Mouse (Mus musculus) liver, embryonic 14.5 days (tissue): ENCODE results near the gene Ccdc188. TPM values are rescaled to one million over a fixed set of nuclear protein-coding genes. Genes with fewer than 3 reads are reported as not detected.
A peak's percentile ranks its signal among the peaks of the same experiment; 100 is the strongest.

Source experiments
- ATAC-seq: fragments of 200-750 bp; cut with Nextera tagmentation; 2 replicates; pipeline ENCODE4 v1.8.0; 2017; ENCODE audit warnings: moderate number of reproducible peaks, mild to moderate bottlenecking, moderate library complexity; ENCODE audit not compliant: insufficient read depth
- DNase-seq, 3 experiments: peaks; one replicate each; pipeline ENCODE4 v3.0.0-alpha.2; 2012 to 2013; ENCODE audit warnings: low read depth in 3 of 3, low spot score in 3 of 3
- H3K27ac ChIP-seq: fragments of 300-500 bp; sonication (generic); 2 replicates; pipeline ENCODE4 v1.5.1; 2014; ENCODE audit warnings: moderate library complexity, mild to moderate bottlenecking, control low read depth, inconsistent platforms
- H3K27me3 ChIP-seq: fragments of 300-500 bp; sonication (generic); 2 replicates; pipeline ENCODE4 v1.6.1; 2014; ENCODE audit warnings: mild to moderate bottlenecking, low read length, moderate library complexity; ENCODE audit not compliant: control insufficient read depth, insufficient read depth
- H3K36me3 ChIP-seq: fragments of 300-500 bp; sonication (generic); replicated peaks from 2 replicates; pipeline ENCODE4 v1.6.1; 2014; ENCODE audit warnings: low read depth; ENCODE audit not compliant: control insufficient read depth, insufficient read depth
- H3K4me1 ChIP-seq, 2 experiments: fragments of 200-500 bp in 1 of 2; fragments of 300-500 bp in 1 of 2; sonication (generic) in 1 of 2; replicated peaks; 2 replicates each; pipeline ENCODE4 v1.6.1; 2012 to 2014; ENCODE audit warnings: antibody characterized with exemption in 1 of 2, inconsistent platforms in 1 of 2, low read length in 1 of 2; ENCODE audit not compliant: control insufficient read depth in 2 of 2, insufficient read depth in 2 of 2
- H3K4me2 ChIP-seq: fragments of 300-500 bp; sonication (generic); 2 replicates; pipeline ENCODE4 v1.6.1; 2014; ENCODE audit warnings: low read depth, mild to moderate bottlenecking, control low read depth, moderate library complexity
- H3K4me3 ChIP-seq, 2 experiments: fragments of 200-500 bp in 1 of 2; fragments of 300-500 bp in 1 of 2; sonication (generic) in 1 of 2; 2 replicates each; pipeline ENCODE4 v1.5.1; 2012 to 2014; ENCODE audit warnings: low read depth in 2 of 2, low read length in 2 of 2, mild to moderate bottlenecking in 2 of 2, control low read depth in 1 of 2, inconsistent platforms in 1 of 2, moderate library complexity in 1 of 2; ENCODE audit not compliant: insufficient read depth in 1 of 2
- H3K9ac ChIP-seq: fragments of 300-500 bp; sonication (generic); replicated peaks from 2 replicates; pipeline ENCODE4 v1.6.1; 2014; ENCODE audit warnings: mild to moderate bottlenecking, control low read depth, moderate library complexity
- H3K9me3 ChIP-seq: fragments of 300-500 bp; sonication (generic); 2 replicates; pipeline ENCODE4 v1.6.1; 2016; ENCODE audit warnings: low read length, mixed read lengths; ENCODE audit not compliant: control insufficient read depth
- CTCF ChIP-seq: IDR thresholded peaks from 2 replicates; pipeline ENCODE4 v1.5.1; 2016; ENCODE audit warnings: antibody characterized with exemption, low read depth, control low read depth
- EP300 ChIP-seq: IDR thresholded peaks from 2 replicates; pipeline ENCODE4 v1.6.1; 2016; ENCODE audit warnings: antibody characterized with exemption, low read depth
- WGBS: fragments of 180-500 bp; shearing (Covaris S2); extraction: QIAGEN DNeasy Blood & Tissue Kit; methylation state at CpG from one replicate; pipeline ENCODE4 v1.1.7; 2014; ENCODE audit not compliant: insufficient replicate concordance; 5-methylcytosine and 5-hydroxymethylcytosine counted together
- polyA plus RNA-seq, 2 experiments: library from polyadenylated mRNA; depleted of rRNA in 1 of 2; stranded (reverse) in 1 of 2; unstranded in 1 of 2; fragments of >200 nt; fragmentation: Nextera tagmentation in 1 of 2; extraction: Ambion mirVana in 1 of 2; gene quantifications; 2 replicates each; pipeline versions ENCODE4 v1.2.1 to v1.2.3; 2012 to 2014

Ccdc188 gene
- polyA plus RNA-seq, 2 experiments = not detected

- Histone ChIP-seq H3K9me3 (no peaks in the 10 kb centered on the region), H3K36me3 (peaks cover 77% of the 10 kb centered on the region), H3K4me3 (no peak overlapping the region), H3K4me2 (no peak overlapping the region), H3K9ac (no peak overlapping the region), H3K4me1 (no peaks in the 10 kb centered on the region), H3K27me3 (no peaks in the 10 kb centered on the region), H3K27ac (no peak overlapping the region)
- no peak for ATAC-seq
- WGBS = 87% methylated on average over 2 of the region's 2 CpGs
- TF ChIP-seq EP300 (no peak), CTCF (no peak)
- DNase-seq = no peak
Measured at GRCm38 (mm10) chr16:18265024-18265423, 47.3 kb downstream of the Ccdc188 start.

- no peak for TF ChIP-seq EP300
- TF ChIP-seq CTCF = peak; percentile 42
- Histone ChIP-seq H3K36me3 (peaks cover 85% of the 10 kb centered on the region), H3K4me1 (no peaks in the 10 kb centered on the region), H3K4me2 (no peak overlapping the region), H3K9ac (no peak overlapping the region), H3K9me3 (no peaks in the 10 kb centered on the region), H3K27ac (no peak overlapping the region), H3K27me3 (no peaks in the 10 kb centered on the region), H3K4me3 (no peak overlapping the region)
- ATAC-seq = no peak
- DNase-seq = no peak
- WGBS = 87% methylated on average over 5 of the region's 5 CpGs
Measured at GRCm38 (mm10) chr16:18268182-18268581, 50.5 kb downstream of the Ccdc188 start.

Other genes with a start within 250 kb of the Ccdc188 start
- 0.13 and 0.38 TPM in 2 replicates for gene Vpreb2, start 237.5 kb upstream of the Ccdc188 start, polyA plus RNA-seq (2012; rRNA removed)
- 0.66 and 0.88 TPM in 2 replicates for gene Vpreb2, start 237.5 kb upstream of the Ccdc188 start, polyA plus RNA-seq (2014; fragmentation: Nextera tagmentation; extraction: Ambion mirVana)
- 11.4 and 12.5 TPM in 2 replicates for gene Dgcr6, start 165.0 kb upstream of the Ccdc188 start, polyA plus RNA-seq (2012; rRNA removed)
- gene Dgcr6, start 165.0 kb upstream of the Ccdc188 start, polyA plus RNA-seq (2014; fragmentation: Nextera tagmentation; extraction: Ambion mirVana) = 22.1 and 22.5 TPM in 2 replicates
- gene Prodh, start 127.7 kb upstream of the Ccdc188 start, polyA plus RNA-seq (2012; rRNA removed) = 4.3 and 5.5 TPM in 2 replicates
- gene Prodh, start 127.7 kb upstream of the Ccdc188 start, polyA plus RNA-seq (2014; fragmentation: Nextera tagmentation; extraction: Ambion mirVana) = 2.6 and 3.2 TPM in 2 replicates
- gene Rtn4r, start 90.2 kb upstream of the Ccdc188 start, polyA plus RNA-seq (2012; rRNA removed) = 0.52 and 0.91 TPM in 2 replicates
- 0.32 and 0.46 TPM in 2 replicates for gene Rtn4r, start 90.2 kb upstream of the Ccdc188 start, polyA plus RNA-seq (2014; fragmentation: Nextera tagmentation; extraction: Ambion mirVana)
- gene Zdhhc8, start 17.3 kb downstream of the Ccdc188 start, polyA plus RNA-seq (2012; rRNA removed) = 2.9 and 3.9 TPM in 2 replicates
- gene Zdhhc8, start 17.3 kb downstream of the Ccdc188 start, polyA plus RNA-seq (2014; fragmentation: Nextera tagmentation; extraction: Ambion mirVana) = 0.88 and 1.2 TPM in 2 replicates
- gene Trmt2a, start 30.8 kb downstream of the Ccdc188 start, polyA plus RNA-seq (2012; rRNA removed) = 44.4 and 51.8 TPM in 2 replicates
- 46.2 and 47.9 TPM in 2 replicates for gene Trmt2a, start 30.8 kb downstream of the Ccdc188 start, polyA plus RNA-seq (2014; fragmentation: Nextera tagmentation; extraction: Ambion mirVana)
- gene Ranbp1, start 30.9 kb downstream of the Ccdc188 start, polyA plus RNA-seq (2012; rRNA removed) = 86.2 and 148 TPM in 2 replicates
- gene Ranbp1, start 30.9 kb downstream of the Ccdc188 start, polyA plus RNA-seq (2014; fragmentation: Nextera tagmentation; extraction: Ambion mirVana) = 338 and 364 TPM in 2 replicates
- gene Gm49776, start 40.4 kb downstream of the Ccdc188 start, polyA plus RNA-seq (2012; rRNA removed) = 0.18 and 0.40 TPM in 2 replicates
- gene Gm49776, start 40.4 kb downstream of the Ccdc188 start, polyA plus RNA-seq (2014; fragmentation: Nextera tagmentation; extraction: Ambion mirVana) = 1.3 and 1.9 TPM in 2 replicates
- 15.5 and 23.4 TPM in 2 replicates for gene Dgcr8, start 71.4 kb downstream of the Ccdc188 start, polyA plus RNA-seq (2012; rRNA removed)
- gene Dgcr8, start 71.4 kb downstream of the Ccdc188 start, polyA plus RNA-seq (2014; fragmentation: Nextera tagmentation; extraction: Ambion mirVana) = 8.8 and 10.4 TPM in 2 replicates
- 44.3 and 44.5 TPM in 2 replicates for gene Tango2, start 130.2 kb downstream of the Ccdc188 start, polyA plus RNA-seq (2012; rRNA removed)
- 58.8 and 70.3 TPM in 2 replicates for gene Tango2, start 130.2 kb downstream of the Ccdc188 start, polyA plus RNA-seq (2014; fragmentation: Nextera tagmentation; extraction: Ambion mirVana)
- 6.0 and 6.4 TPM in 2 replicates for gene Arvcf, start 130.3 kb downstream of the Ccdc188 start, polyA plus RNA-seq (2012; rRNA removed)
- gene Arvcf, start 130.3 kb downstream of the Ccdc188 start, polyA plus RNA-seq (2014; fragmentation: Nextera tagmentation; extraction: Ambion mirVana) = 4.7 and 7.4 TPM in 2 replicates
- 79.9 and 113 TPM in 2 replicates for gene Txnrd2, start 208.5 kb downstream of the Ccdc188 start, polyA plus RNA-seq (2012; rRNA removed)
- 110 and 112 TPM in 2 replicates for gene Txnrd2, start 208.5 kb downstream of the Ccdc188 start, polyA plus RNA-seq (2014; fragmentation: Nextera tagmentation; extraction: Ambion mirVana)
- 73.8 and 84.7 TPM in 2 replicates for gene Comt, start 209.0 kb downstream of the Ccdc188 start, polyA plus RNA-seq (2012; rRNA removed)
- gene Comt, start 209.0 kb downstream of the Ccdc188 start, polyA plus RNA-seq (2014; fragmentation: Nextera tagmentation; extraction: Ambion mirVana) = 69.8 and 80.4 TPM in 2 replicates